Mouse (Mus musculus): ENCODE measurements at regions not wholly inside any gene's neighbourhood (a gene's known extent, or its start where the extent isn't known, plus 50 kb on each side); places are given as distances from the start of the nearest gene placed in this dataset.

DNA sequence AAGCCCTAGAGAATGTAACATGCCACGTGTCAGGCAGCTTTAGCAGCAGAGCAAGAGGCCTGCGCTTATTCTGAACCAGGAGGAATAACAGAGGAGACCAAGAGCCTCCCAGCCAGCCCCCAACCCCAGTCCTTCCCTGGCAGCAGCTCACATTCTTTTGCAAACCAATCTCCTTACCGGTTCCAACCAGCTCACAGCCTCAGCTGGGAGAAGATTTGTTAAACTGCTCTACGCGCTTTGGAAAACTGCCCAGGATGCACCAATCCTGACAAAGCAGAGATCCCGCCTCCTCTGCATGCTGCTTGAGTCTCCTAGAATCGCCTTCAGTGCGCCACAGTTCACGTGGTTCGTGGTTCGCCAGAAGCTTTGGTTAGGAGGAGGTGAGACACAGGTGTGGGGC, 51.8 kb downstream of the Gm9376 start:
- no peak for DNase-seq (ENCODE audit: low read depth in 1 of 2, low spot score in 2 of 2)

- no peak for DNase-seq (ENCODE audit: low read depth in 1 of 2, low spot score in 2 of 2)
Measured at GRCm38 (mm10) chr14:118320101-118320500, 53.3 kb downstream of the Gm9376 start.

- DNase-seq (ENCODE audit: low read depth in 1 of 2, low spot score in 2 of 2), result no peak
Measured at GRCm38 (mm10) chr14:118321083-118321482, 54.3 kb downstream of the Gm9376 start.

DNA sequence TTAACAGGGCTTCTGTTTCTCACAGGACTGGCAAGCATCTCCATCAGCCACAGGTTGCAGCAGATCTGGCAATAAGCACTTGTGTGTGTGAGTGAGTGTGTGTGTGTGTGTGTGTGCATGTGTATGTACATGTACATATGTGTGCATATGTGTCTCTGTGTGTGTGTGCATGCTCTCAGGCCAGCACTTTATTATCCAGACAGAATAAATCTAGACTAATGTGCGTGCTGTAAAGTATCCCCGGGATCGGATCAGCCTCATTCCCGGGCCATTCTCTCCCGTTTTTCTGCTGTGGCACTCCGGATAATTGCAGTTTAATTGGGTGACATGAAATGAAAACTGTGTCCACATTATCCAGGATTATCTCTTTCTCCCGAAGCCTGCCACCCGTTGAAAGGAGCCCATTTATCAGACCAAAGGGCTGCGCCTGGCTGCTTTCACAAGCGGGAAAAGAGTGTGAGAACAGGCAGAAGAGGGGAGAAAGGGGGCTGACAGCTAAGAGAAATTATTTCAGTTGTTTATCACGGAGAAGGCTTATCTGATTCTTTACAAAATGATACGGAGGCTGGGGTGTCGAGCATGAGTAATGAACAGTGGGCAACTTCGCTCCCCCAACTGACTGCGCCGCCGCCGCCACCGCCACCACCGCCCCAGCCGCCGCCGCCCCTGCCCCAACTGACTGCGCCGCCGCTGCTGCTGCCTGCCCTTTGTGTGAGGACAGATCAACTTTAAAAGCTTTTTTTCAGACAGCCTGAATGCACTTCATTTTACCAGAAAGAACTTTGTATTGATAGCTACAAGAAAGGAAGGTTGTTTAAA, 55.5 kb downstream of the Gm9376 start:
- DNase-seq (ENCODE audit: low read depth in 1 of 2, low spot score in 2 of 2), result no peak

DNA sequence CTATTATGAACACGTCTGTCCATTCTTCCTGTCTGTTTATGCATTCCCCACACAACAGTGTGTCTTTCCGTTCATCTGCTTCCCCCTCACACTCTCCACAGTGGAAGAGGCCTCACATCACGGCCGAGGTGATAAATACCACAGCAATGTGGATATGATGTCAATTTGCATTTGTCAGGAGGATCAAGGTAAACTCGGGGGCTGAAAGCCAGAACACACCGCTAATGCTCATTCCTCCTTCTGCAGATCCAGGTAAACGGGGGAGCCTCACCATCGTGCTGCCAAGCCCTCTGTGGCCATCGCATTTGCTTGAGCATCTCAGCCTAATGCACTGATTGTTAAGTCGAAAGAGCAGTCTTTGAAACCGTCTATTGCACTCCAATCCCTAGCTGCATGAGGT, 56.1 kb downstream of the Gm9376 start:
- no peak for DNase-seq (ENCODE audit: low read depth in 1 of 2, low spot score in 2 of 2)

DNA sequence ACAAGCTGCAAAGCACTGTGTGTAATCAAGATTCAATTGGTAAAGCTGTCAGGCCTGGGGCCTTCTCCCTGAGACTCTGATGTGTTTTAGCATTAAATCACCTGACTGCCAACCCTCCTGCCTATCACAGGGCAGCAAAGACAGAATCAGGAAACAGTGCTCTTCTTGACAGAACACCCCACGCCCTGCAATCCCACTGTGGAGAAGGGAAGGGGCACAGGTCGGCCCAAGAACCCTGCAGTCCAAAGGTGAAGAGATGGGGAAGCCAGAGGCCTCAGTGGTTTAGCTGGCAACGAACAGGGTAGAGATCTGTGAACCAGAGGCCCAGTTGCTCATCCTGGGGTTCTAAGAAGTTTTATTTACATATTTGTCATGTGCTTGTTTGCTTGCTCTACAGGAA, 71.3 kb downstream of the Gm9376 start:
- DNase-seq (ENCODE audit: low read depth in 1 of 2, low spot score in 2 of 2), result no peak

GRCm38 (mm10) chr14:118362931-118363330, 96.2 kb downstream of the Gm9376 start:
- no peak for DNase-seq (ENCODE audit: low read depth in 1 of 2, low spot score in 2 of 2)

DNA sequence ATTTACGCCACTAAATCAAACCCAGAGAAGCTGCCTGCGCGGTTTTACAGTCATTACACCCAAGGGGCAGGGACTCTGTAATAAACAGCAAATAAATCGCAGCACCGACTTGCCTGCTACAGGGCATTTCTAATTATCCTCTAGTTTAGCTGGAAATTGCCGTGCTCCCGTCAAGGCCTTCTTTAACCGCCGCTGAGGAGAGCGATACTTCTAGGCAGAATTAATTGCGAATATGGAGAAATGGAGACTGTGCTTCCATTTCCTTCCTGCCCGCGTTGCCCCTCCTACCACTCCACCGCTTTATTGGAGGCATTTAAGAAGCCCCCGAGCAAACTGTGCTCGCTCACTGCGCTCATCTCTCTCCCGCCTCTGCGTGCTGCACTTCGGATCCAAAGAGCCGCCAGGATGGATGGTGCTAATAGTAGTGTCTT, 96.6 kb downstream of the Gm9376 start:
- DNase-seq (ENCODE audit: low read depth in 1 of 2, low spot score in 2 of 2), result no peak

DNA sequence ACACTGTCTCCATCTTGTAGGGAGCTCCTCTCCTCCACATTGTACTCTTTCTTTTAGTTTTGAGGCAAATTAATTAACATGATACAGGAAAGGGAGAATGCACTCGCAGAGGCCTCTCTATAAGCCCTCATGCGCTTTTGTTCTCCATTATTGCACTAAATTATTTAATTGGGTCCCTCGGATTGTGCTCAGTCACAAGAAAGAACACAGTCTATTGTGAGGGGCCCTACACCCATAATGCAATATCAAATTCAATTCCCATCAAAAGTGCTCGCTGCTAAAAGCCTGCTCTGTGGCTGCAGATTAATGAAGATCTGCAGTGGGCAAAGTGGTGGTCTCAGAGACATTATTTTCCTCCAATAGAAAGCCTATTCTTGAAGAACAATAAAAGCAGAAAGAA, 99.8 kb downstream of the Gm9376 start:
- no peak for DNase-seq (ENCODE audit: low read depth in 1 of 2, low spot score in 2 of 2)

GRCm38 (mm10) chr14:118368619-118369431, 102.1 kb downstream of the Gm9376 start:
- no peak for DNase-seq (ENCODE audit: low read depth in 1 of 2, low spot score in 2 of 2)

- DNase-seq (ENCODE audit: low read depth in 1 of 2, low spot score in 2 of 2), result peak; percentile 30 to 41
Measured at GRCm38 (mm10) chr14:118371336-118371735, 104.6 kb downstream of the Gm9376 start.

GRCm38 (mm10) chr14:118374819-118375520, 108.2 kb downstream of the Gm9376 start:
- no peak for DNase-seq (ENCODE audit: low read depth in 1 of 2, low spot score in 2 of 2)

- no peak for DNase-seq (ENCODE audit: low read depth in 1 of 2, low spot score in 2 of 2)
Measured at GRCm38 (mm10) chr14:118375641-118376040, 108.9 kb downstream of the Gm9376 start.

DNA sequence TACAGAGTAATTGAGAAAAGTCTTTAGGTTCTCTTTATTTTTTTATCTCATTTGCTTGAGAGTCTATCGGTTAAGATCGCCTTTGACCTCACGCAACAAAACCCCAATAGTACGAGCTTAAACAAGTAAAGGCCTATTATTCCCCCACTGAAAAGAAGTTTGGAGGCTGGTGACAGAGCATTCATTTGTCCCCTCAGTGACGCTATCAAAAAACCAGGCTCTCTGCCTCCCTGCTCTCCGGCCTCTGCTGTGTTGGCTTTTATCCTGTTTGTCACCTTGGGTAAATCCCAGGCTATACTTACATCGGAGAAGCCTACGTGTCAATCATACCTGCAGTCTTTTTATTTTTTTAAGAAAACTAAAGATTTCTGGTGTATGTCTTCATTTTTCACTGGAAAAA, 112.9 kb downstream of the Gm9376 start:
- no peak for DNase-seq (ENCODE audit: low read depth in 1 of 2, low spot score in 2 of 2)

DNA sequence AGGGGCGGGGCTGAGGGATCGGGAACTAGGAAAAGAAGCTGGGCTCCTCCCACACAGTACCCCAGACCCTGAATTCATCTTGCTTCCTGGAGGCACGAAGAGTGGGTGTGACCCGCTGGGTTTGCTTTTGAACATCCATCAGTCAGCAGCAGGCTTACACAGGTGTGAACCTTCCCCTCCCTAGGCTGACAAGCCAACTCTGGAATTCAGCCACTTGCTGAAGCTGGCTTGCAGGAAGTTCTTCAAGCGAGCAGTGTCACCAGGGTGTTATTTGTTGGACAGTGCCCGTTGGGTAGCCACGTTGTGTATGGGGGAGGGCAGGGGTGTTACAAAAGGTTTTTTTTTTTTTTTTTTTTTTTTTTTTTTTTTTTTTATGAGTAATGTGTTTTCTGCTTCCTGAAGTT, 118.8 kb downstream of the Gm9376 start:
- no peak for DNase-seq (ENCODE audit: low read depth in 1 of 2, low spot score in 2 of 2)

DNA sequence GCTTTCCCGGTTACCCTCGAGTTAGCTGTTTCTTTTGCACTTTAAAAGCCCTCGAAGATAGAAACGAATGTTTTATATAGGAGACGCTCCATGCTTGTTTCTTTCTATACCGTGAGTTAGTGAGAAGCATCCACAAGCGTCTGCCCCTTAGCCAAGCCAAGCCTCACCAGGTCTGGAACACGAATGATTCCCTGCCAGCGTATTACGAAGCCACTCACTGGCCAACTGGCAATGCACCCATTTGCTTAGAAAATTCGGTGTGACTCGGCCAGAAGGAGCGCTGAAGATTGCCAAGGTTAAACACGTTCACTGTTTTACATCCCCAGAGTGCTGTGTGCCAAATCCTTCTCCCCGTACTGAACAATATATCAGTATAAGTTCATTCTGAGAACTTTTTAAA, 121.3 kb downstream of the Gm9376 start:
- no peak for DNase-seq (ENCODE audit: low read depth in 1 of 2, low spot score in 2 of 2)

DNA sequence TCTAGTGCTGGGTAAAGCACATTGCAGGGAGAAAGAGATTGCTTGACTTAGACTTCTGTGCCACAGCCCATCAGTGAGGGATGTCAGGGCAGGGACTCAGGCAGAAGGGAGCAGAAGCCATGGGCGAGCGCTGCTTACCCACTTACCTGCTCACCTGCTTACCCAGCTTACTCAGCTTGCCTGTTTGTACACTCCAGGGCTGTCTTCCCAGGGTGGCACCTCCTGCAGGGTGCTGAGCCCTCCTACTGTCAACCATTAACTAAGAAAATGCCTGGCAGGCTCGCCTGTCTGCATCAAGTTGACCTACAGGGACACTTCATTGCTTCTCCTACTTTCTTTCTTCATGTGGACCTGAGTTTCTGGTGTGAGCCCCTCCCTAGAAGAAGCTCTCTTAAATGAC, 124.0 kb downstream of the Gm9376 start:
- no peak for DNase-seq (ENCODE audit: low read depth in 1 of 2, low spot score in 2 of 2)

- DNase-seq (ENCODE audit: low read depth in 1 of 2, low spot score in 2 of 2), result no peak
Measured at GRCm38 (mm10) chr14:118391561-118391960, 124.8 kb downstream of the Gm9376 start.

DNA sequence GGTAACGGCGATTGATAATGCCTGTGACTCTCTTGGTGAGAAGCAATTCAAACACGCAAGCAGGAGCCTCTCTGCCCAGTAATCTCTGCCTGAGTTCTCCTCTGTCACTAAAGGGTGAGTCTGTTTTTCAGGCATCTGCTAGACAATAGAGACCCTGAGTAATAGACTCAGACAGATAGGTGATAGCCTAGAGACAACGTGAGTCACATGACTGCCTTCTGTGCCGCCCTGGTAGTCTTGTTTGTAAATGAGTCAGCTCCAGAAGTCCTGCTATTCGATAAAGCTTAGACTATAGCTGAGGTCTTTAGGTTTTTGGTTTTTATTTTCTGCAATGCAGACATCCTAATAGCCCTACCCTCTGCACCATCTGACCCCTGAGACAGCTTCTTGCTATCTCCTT, 126.9 kb downstream of the Gm9376 start:
- no peak for DNase-seq (ENCODE audit: low read depth in 1 of 2, low spot score in 2 of 2)

DNA sequence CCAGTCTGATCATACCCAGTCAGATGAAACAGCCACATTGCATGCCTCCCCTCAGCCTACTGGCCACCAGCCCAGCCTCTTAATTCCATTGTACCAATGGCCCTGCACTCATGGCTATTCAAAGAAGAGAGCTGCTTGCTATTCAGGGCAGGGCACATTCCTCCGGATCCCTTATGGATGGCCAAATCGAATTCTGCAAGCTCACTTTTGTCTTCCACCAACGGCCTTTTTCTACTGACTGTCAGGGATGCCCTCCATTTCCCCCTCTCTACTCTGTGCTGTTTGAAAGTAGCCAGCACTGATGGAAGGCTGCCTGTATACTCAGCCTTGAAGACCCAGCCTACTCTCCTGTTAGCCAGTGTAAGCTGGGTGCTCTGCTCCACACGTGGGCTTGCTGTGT, 147.5 kb downstream of the Gm9376 start:
- no peak for DNase-seq (ENCODE audit: low read depth in 1 of 2, low spot score in 2 of 2)

DNA sequence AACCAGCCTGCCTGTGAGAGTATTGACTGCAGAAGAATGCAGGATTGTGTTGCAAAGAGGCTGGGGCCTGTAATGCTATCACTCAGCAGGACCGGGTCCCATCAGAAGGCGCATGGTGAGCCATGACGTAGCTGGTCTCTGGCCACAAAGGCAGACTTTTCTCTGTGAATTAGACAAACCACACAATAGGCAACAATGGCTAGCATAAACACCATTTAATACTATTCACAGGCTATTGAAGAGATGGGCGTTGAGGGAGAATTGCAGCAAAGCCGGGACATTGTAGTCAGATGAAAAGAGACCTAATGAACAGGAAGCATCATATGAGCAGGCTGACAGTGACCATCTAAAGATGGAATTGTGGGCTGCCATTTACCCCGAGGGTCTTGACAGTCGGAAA, 149.4 kb downstream of the Gm9376 start:
- DNase-seq (ENCODE audit: low read depth in 1 of 2, low spot score in 2 of 2), result no peak
